Mouse (Mus musculus) testis, postnatal 14 days (tissue): ENCODE measurements at regions not wholly inside any gene's neighbourhood (a gene's known extent, or its start where the extent isn't known, plus 50 kb on each side); places are given as distances from the start of the nearest gene placed in this dataset.

Experiments used
- DNase-seq: peaks from one replicate; pipeline ENCODE4 v3.0.0; 2021; ENCODE audit warnings: low spot score

- DNase-seq: no peak
These were observed 62.8 kb upstream of the Gm47985 start for GRCm38 (mm10) chr1:151119566-151119965.

GRCm38 (mm10) chr1:151121686-151122085 lies 60.7 kb upstream of the Gm47985 start:
- DNase-seq: no peak

GRCm38 (mm10) chr1:151123964-151124363 lies 58.4 kb upstream of the Gm47985 start:
- DNase-seq: no peak

GRCm38 (mm10) chr1:151125028-151125659 lies 57.2 kb upstream of the Gm47985 start:
- DNase-seq: no peak

GRCm38 (mm10) chr1:151125764-151126485 lies 56.4 kb upstream of the Gm47985 start:
- no peak for DNase-seq

GRCm38 (mm10) chr1:151126756-151127155 lies 55.6 kb upstream of the Gm47985 start:
- no peak for DNase-seq

GRCm38 (mm10) chr1:151128005-151128404 lies 54.3 kb upstream of the Gm47985 start:
- DNase-seq: peak; percentile 24

- no peak for DNase-seq
These were observed 53.4 kb upstream of the Gm47985 start for GRCm38 (mm10) chr1:151128955-151129354.

- DNase-seq: no peak
These were observed 52.3 kb upstream of the Gm47985 start for GRCm38 (mm10) chr1:151130036-151130435.

- DNase-seq: no peak
These were observed 51.3 kb upstream of the Gm47985 start for GRCm38 (mm10) chr1:151130845-151131626.

- no peak for DNase-seq
These were observed 50.6 kb upstream of the Gm47985 start for GRCm38 (mm10) chr1:151131627-151132284.
